Mouse (Mus musculus): ENCODE measurements at regions not wholly inside any gene's neighbourhood (a gene's known extent, or its start where the extent isn't known, plus 50 kb on each side); places are given as distances from the start of the nearest gene placed in this dataset.

DNA sequence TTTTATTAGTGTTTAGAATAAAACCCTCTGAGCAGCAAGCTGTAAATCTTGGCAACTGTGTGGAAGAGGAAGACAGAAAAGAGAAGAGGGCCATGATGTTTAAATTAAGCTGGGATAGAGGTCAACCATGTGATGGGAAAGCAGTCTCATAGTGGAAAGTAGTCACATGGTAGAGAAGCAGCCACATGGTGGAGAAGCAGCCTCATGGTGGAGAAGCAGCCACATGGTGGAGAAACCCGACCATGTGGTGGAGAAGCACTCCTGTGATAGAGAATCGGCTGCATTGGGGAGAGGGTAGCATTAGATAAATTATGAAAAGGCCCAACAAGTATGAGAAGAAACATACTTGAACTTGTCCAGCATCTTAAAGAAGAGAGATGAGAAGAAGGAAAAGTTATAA, 113.3 kb downstream of the Rchy1 start:
- Histone ChIP-seq H3K9ac (replicated peaks; ENCODE audit: low read depth, low read length) (no peak overlapping the region), H3K4me3 (ENCODE audit: low read depth, low read length) (no peak overlapping the region), H3K4me2 (replicated peaks; ENCODE audit: low read depth, low read length) (no peak overlapping the region), H3K9me3 (ENCODE audit: control insufficient read depth, low read depth, low read length) (no peaks in the 10 kb centered on the region), H3K36me3 (ENCODE audit: control insufficient read depth, insufficient read depth, low read length) (no peaks in the 10 kb centered on the region), H3K27me3 (ENCODE audit: control insufficient read depth, insufficient read depth, low read length) (no peaks in the 10 kb centered on the region), H3K4me1 (ENCODE audit: control insufficient read depth, insufficient read depth, low read length) (no peaks in the 10 kb centered on the region), H3K27ac (ENCODE audit: low read length) (no peak overlapping the region)
- 82% methylated on average over 2 of the region's 2 CpGs for WGBS
- no peak for ATAC-seq (ENCODE audit: insufficient number of reproducible peaks, insufficient read depth, low FRiP score, low read depth)

DNA sequence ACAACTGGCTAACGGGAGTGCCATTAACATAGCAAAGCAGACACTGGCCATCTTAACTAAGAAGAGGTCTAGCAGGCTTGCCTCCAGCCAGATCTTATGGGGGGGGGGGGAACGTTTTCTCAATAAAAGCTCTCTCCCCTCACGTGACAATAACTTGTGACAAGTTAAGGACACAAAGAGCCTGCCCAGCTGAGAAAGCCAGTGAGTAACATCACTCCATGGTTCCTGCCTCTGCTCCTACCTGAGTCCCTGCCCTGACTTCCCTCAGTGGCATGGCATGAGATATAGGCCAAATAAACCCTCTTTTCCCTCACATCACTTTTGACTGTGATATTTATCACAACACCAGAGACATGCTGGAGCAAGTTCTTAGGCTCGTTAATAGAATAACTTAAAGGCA, 113.8 kb downstream of the Rchy1 start:
- ATAC-seq (ENCODE audit: insufficient number of reproducible peaks, insufficient read depth, low FRiP score, low read depth), result no peak
- H3K9ac ChIP-seq (replicated peaks; ENCODE audit: low read depth, low read length), result no peak overlapping the region
- no peaks in the 10 kb centered on the region for H3K36me3 ChIP-seq (ENCODE audit: control insufficient read depth, insufficient read depth, low read length)
- H3K4me1 ChIP-seq (ENCODE audit: control insufficient read depth, insufficient read depth, low read length), result no peaks in the 10 kb centered on the region
- H3K27ac ChIP-seq (ENCODE audit: low read length), result no peak overlapping the region
- H3K4me3 ChIP-seq (ENCODE audit: low read depth, low read length), result no peak overlapping the region
- no peak overlapping the region for H3K4me2 ChIP-seq (replicated peaks; ENCODE audit: low read depth, low read length)
- H3K9me3 ChIP-seq (ENCODE audit: control insufficient read depth, low read depth, low read length), result no peaks in the 10 kb centered on the region
- WGBS, result 67% methylated on average over 4 of the region's 4 CpGs
- H3K27me3 ChIP-seq (ENCODE audit: control insufficient read depth, insufficient read depth, low read length), result no peaks in the 10 kb centered on the region

DNA sequence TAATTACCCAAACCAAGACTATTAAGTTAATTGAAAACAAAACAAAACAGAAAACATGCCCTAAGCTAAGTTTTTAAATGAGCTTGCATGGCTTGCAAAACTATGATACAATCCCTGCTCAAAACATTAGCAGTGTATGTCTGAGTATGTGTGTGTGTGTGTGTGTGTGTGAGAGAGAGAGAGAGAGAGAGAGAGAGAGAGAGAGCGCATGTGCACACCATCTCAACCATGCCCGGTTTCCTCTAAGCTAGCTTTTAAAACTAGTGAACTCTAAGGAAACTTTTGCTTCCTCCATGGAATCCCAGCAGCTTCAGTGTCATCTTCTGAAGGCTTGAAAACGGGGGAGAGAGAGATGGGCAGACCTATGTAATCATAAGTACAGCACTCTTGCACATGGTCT, 114.3 kb downstream of the Rchy1 start:
- H3K4me2 ChIP-seq (replicated peaks; ENCODE audit: low read depth, low read length), result no peak overlapping the region
- H3K4me3 ChIP-seq (ENCODE audit: low read depth, low read length), result no peak overlapping the region
- WGBS, result 93% methylated on average over 3 of the region's 3 CpGs
- ATAC-seq (ENCODE audit: insufficient number of reproducible peaks, insufficient read depth, low FRiP score, low read depth), result no peak
- H3K9ac ChIP-seq (replicated peaks; ENCODE audit: low read depth, low read length), result no peak overlapping the region
- H3K27me3 ChIP-seq (ENCODE audit: control insufficient read depth, insufficient read depth, low read length), result no peaks in the 10 kb centered on the region
- no peaks in the 10 kb centered on the region for H3K36me3 ChIP-seq (ENCODE audit: control insufficient read depth, insufficient read depth, low read length)
- H3K9me3 ChIP-seq (ENCODE audit: control insufficient read depth, low read depth, low read length), result no peaks in the 10 kb centered on the region
- no peaks in the 10 kb centered on the region for H3K4me1 ChIP-seq (ENCODE audit: control insufficient read depth, insufficient read depth, low read length)
- H3K27ac ChIP-seq (ENCODE audit: low read length), result no peak overlapping the region

DNA sequence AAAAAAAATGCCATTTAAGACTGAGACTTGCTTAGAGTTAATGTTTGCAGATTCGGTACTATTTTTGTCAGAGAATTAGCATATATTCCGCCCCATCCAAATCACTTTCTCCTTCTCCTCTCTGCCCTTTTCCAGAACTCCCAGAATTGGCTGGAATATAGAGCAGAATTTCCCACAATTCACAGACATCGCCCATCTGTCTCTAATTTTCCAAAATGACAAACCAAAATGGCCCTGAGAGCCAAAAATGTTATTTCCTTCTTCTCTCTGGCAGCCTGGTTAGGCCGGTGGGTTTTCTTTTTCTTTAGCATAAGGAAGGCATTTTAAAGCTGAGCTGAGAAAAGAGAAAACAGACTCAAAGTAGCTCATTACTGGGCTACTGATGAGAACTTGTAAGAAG, 119.8 kb downstream of the Rchy1 start:
- no peak overlapping the region for H3K4me3 ChIP-seq (ENCODE audit: low read depth, low read length)
- WGBS, result 75% methylated on average over 4 of the region's 4 CpGs
- no peaks in the 10 kb centered on the region for H3K27me3 ChIP-seq (ENCODE audit: control insufficient read depth, insufficient read depth, low read length)
- no peaks in the 10 kb centered on the region for H3K36me3 ChIP-seq (ENCODE audit: control insufficient read depth, insufficient read depth, low read length)
- H3K9ac ChIP-seq (replicated peaks; ENCODE audit: low read depth, low read length), result no peak overlapping the region
- H3K27ac ChIP-seq (ENCODE audit: low read length), result no peak overlapping the region
- no peak for ATAC-seq (ENCODE audit: insufficient number of reproducible peaks, insufficient read depth, low FRiP score, low read depth)
- H3K4me2 ChIP-seq (replicated peaks; ENCODE audit: low read depth, low read length), result no peak overlapping the region
- no peaks in the 10 kb centered on the region for H3K9me3 ChIP-seq (ENCODE audit: control insufficient read depth, low read depth, low read length)
- H3K4me1 ChIP-seq (ENCODE audit: control insufficient read depth, insufficient read depth, low read length), result no peaks in the 10 kb centered on the region

DNA sequence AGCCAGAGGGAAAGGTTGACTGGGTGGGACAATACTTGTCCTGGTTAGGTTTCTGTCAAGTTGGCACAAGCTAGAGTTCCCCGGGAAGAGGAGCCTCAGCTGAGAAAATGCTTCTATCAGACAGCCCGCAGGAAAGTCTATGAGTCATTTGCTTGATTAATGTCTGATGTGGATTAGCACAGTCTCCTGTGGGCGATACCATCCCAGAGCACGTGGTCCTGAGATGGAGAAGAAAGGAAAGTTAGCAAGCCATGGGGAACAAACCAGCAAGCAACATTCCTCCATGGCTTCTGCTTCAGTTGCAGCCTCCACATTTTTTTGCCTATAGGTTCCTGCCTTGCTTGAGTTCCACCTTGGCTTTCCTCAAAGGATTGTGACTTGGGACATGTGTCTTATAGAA, 121.8 kb downstream of the Rchy1 start:
- H3K9me3 ChIP-seq (ENCODE audit: control insufficient read depth, low read depth, low read length), result no peaks in the 10 kb centered on the region
- H3K4me1 ChIP-seq (ENCODE audit: control insufficient read depth, insufficient read depth, low read length), result no peaks in the 10 kb centered on the region
- H3K4me3 ChIP-seq (ENCODE audit: low read depth, low read length), result no peak overlapping the region
- WGBS, result 51% methylated on average over 4 of the region's 4 CpGs
- no peak overlapping the region for H3K9ac ChIP-seq (replicated peaks; ENCODE audit: low read depth, low read length)
- no peaks in the 10 kb centered on the region for H3K27me3 ChIP-seq (ENCODE audit: control insufficient read depth, insufficient read depth, low read length)
- H3K4me2 ChIP-seq (replicated peaks; ENCODE audit: low read depth, low read length), result no peak overlapping the region
- H3K36me3 ChIP-seq (ENCODE audit: control insufficient read depth, insufficient read depth, low read length), result no peaks in the 10 kb centered on the region
- H3K27ac ChIP-seq (ENCODE audit: low read length), result no peak overlapping the region; the same call in 1 of the 2 replicates
- no peak for ATAC-seq (ENCODE audit: insufficient number of reproducible peaks, insufficient read depth, low FRiP score, low read depth)

DNA sequence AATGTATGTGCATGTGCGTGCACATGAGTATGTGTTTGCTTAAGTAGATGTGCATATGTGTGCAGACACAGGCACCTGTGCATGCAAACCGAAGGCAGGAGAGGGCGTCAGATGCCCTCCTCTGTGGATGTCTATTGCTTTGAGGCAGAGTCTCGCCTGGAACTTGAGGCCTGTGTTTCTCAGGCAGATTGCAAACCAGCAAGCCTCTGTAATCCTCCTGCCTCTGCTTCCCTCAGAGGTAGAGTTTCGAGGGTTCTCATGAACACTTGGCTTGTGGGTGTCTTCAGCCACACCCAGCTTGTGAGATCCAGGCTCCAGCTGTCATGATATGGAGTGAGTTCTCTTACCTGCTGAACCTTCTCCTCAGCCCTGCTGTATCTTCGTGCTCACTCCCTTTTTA, 134.4 kb downstream of the Rchy1 start:
- H3K27ac ChIP-seq (ENCODE audit: low read length), result no peak overlapping the region
- no peak for ATAC-seq (ENCODE audit: insufficient number of reproducible peaks, insufficient read depth, low FRiP score, low read depth)
- H3K4me3 ChIP-seq (ENCODE audit: low read depth, low read length), result no peak overlapping the region
- H3K36me3 ChIP-seq (ENCODE audit: control insufficient read depth, insufficient read depth, low read length), result no peaks in the 10 kb centered on the region
- no peak overlapping the region for H3K4me2 ChIP-seq (replicated peaks; ENCODE audit: low read depth, low read length)
- 90% methylated on average over 6 of the region's 6 CpGs for WGBS
- no peaks in the 10 kb centered on the region for H3K4me1 ChIP-seq (ENCODE audit: control insufficient read depth, insufficient read depth, low read length)
- H3K27me3 ChIP-seq (ENCODE audit: control insufficient read depth, insufficient read depth, low read length), result no peaks in the 10 kb centered on the region
- H3K9me3 ChIP-seq (ENCODE audit: control insufficient read depth, low read depth, low read length), result no peaks in the 10 kb centered on the region
- no peak overlapping the region for H3K9ac ChIP-seq (replicated peaks; ENCODE audit: low read depth, low read length)

DNA sequence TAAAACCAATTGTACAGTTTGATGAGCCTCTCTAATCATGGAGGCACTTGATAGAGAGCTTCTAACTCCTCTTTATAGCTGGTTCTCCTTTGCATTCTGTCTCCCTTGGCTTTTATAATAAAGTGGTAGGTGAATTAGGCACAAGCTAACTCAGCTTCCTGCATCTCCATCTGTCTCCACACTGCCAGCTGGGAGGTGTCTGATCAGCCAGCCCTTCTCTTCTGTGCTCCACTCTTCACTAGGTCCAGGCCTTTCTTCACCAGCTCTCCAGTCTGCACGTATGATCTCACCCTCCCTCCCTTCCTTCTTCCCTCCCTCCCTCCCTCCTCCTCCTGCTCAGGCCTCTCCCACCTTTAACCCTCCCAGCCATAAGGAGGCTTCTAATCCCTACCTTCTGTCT, 136.2 kb downstream of the Rchy1 start:
- no peaks in the 10 kb centered on the region for H3K4me1 ChIP-seq (ENCODE audit: control insufficient read depth, insufficient read depth, low read length)
- H3K4me3 ChIP-seq (ENCODE audit: low read depth, low read length), result no peak overlapping the region
- H3K27me3 ChIP-seq (ENCODE audit: control insufficient read depth, insufficient read depth, low read length), result no peaks in the 10 kb centered on the region
- ATAC-seq (ENCODE audit: insufficient number of reproducible peaks, insufficient read depth, low FRiP score, low read depth), result no peak
- H3K36me3 ChIP-seq (ENCODE audit: control insufficient read depth, insufficient read depth, low read length), result no peaks in the 10 kb centered on the region
- no peaks in the 10 kb centered on the region for H3K9me3 ChIP-seq (ENCODE audit: control insufficient read depth, low read depth, low read length)
- H3K27ac ChIP-seq (ENCODE audit: low read length), result no peak overlapping the region
- H3K9ac ChIP-seq (replicated peaks; ENCODE audit: low read depth, low read length), result no peak overlapping the region
- WGBS, result 24% methylated on average over 1 of the region's 1 CpGs
- no peak overlapping the region for H3K4me2 ChIP-seq (replicated peaks; ENCODE audit: low read depth, low read length)

DNA sequence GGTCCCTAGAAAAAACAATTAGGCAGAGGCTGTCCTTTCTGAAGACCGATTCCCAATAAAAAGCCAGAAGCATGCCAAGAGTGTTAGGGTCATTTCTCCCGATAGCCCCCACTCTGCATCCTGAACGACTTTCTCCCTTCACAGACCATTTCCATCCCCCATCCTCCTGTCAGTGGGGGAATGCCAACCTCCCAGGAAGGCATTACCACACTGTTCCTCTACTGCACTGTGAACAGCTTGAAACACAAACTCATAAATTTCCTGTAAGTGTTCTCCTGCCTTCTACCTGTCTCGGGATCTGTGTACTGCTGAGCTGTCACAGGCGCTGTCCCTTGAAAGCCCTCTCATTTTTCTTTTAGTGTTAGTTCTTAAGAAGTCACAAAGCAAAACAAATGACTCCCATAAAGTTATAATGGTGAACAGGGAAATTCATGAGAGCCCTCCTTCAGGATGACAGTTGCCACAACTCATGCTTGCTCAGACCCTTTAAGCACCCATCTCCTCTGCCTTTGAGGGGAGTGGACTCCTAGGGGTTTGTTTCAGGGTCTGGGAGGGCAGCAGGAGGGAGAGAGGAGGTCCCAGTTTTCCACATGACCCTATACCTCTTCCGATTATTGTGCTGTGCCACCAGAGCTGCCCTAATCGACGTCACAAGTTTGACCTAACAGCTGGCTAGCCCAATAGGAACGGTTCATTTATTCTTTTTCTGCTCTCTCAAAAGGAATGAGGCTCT, 139.9 kb downstream of the Rchy1 start:
- no peaks in the 10 kb centered on the region for H3K9me3 ChIP-seq (ENCODE audit: control insufficient read depth, low read depth, low read length)
- WGBS, result 41% methylated on average over 9 of the region's 9 CpGs
- H3K4me1 ChIP-seq (ENCODE audit: control insufficient read depth, insufficient read depth, low read length), result no peaks in the 10 kb centered on the region
- no peaks in the 10 kb centered on the region for H3K27me3 ChIP-seq (ENCODE audit: control insufficient read depth, insufficient read depth, low read length)
- H3K9ac ChIP-seq (replicated peaks; ENCODE audit: low read depth, low read length), result no peak overlapping the region
- no peaks in the 10 kb centered on the region for H3K36me3 ChIP-seq (ENCODE audit: control insufficient read depth, insufficient read depth, low read length)
- H3K27ac ChIP-seq (ENCODE audit: low read length), result no peak overlapping the region
- H3K4me2 ChIP-seq (replicated peaks; ENCODE audit: low read depth, low read length), result no peak overlapping the region
- no peak overlapping the region for H3K4me3 ChIP-seq (ENCODE audit: low read depth, low read length)
- no peak for ATAC-seq (ENCODE audit: insufficient number of reproducible peaks, insufficient read depth, low FRiP score, low read depth)

DNA sequence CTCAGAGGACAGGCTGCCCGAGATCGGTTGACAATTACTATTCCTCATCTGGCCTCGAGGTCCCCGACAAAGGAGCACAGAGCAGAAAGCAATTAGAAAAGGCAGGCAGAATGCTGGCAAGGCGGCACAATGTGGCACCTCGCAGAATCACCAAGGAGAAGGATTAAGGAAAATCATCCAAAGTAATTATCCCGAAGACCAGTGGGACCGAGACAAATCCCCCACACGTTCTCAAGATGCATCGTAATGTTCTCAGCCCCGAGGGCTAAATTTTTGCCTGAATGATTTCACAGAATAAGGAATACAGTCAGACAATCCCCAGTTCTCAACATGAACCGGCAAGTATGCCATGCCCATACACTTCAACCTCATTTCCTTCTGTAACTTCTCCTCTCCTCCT, 144.1 kb downstream of the Rchy1 start:
- no peaks in the 10 kb centered on the region for H3K27me3 ChIP-seq (ENCODE audit: control insufficient read depth, insufficient read depth, low read length)
- 80% methylated on average over 12 of the region's 12 CpGs for WGBS
- no peak overlapping the region for H3K4me3 ChIP-seq (ENCODE audit: low read depth, low read length)
- no peak overlapping the region for H3K27ac ChIP-seq (ENCODE audit: low read length)
- H3K4me2 ChIP-seq (replicated peaks; ENCODE audit: low read depth, low read length), result no peak overlapping the region
- no peaks in the 10 kb centered on the region for H3K36me3 ChIP-seq (ENCODE audit: control insufficient read depth, insufficient read depth, low read length)
- H3K4me1 ChIP-seq (ENCODE audit: control insufficient read depth, insufficient read depth, low read length), result no peaks in the 10 kb centered on the region
- no peaks in the 10 kb centered on the region for H3K9me3 ChIP-seq (ENCODE audit: control insufficient read depth, low read depth, low read length)
- ATAC-seq (ENCODE audit: insufficient number of reproducible peaks, insufficient read depth, low FRiP score, low read depth), result no peak
- H3K9ac ChIP-seq (replicated peaks; ENCODE audit: low read depth, low read length), result no peak overlapping the region
